Mouse (Mus musculus): ENCODE measurements around the gene Gcg.
A peak's percentile ranks its signal among the peaks of the same experiment; 100 is the strongest.

The Gcg gene

DNA sequence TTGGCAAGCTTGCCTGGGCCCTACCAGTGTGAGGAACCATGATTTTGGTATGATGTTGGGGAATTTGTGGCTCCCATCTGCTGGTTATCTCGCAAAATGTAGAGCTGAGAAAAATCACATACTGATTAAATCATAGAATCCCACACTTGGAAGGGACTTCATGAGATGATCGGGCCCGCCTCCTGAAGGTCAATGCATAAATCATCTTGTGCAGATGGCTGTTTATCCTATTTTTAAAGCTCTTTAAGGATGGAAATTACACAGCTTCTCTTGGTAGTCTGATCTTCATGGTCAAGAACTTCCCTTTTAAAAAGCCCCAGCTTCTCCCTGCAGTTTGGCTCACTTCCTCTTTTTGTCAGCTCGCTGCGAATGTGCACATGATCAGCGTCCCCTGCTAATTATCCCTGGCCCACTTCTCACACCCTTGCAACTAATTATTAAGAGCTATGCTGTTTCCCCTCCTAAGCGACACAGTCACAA is 23.2 kb downstream of the Gcg start:
- no peak for DNase-seq (ENCODE audit: low spot score in 2 of 2)

DNA sequence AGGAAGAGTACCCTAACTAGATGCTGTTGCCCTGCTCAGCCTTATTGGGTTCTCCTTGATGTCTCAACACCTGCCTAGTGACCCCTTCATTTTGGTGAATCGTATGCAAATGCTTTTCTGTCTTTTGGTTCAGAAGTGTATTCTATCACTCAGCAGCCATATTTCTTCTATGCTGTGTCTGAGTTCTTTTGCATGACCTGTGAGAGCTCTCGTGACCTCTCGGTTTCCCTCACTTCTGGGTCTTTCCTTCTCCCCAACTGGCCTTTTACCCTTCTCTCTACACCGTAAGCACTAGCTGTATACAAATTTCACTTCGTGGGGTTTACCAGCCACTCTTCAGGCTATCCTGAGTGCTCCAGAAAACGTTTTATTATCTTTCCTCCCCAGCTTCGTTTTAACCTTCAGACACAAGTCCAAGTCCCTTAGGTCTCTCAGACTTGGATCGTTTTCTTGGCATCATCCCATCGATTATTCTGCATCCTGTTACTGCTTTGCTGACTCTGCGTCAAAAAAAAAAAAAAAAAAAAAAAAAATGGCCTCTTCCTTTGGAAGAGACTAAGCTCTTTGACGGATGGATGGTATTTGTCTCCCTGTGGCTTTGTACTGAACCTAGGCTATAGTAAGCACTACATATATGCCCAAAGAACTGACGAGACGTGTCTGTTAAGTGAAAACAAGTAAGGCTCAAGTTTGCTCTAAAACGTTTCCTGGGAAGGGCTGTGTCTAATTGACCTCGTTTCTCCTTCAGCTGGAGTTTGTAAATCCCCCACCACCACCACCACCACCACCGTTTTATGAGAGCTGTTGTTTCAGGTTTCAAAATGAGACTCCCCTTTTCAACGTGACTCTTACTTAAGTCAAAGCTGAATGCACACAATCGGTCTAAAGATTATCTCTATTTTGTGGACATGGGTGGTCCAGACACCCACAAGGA is 23.9 kb downstream of the Gcg start:
- DNase-seq (ENCODE audit: low spot score in 2 of 2): no peak

- DNase-seq (ENCODE audit: low spot score in 2 of 2): no peak
Measured at GRCm38 (mm10) chr2:62458070-62458469, 25.4 kb downstream of the Gcg start.

DNA sequence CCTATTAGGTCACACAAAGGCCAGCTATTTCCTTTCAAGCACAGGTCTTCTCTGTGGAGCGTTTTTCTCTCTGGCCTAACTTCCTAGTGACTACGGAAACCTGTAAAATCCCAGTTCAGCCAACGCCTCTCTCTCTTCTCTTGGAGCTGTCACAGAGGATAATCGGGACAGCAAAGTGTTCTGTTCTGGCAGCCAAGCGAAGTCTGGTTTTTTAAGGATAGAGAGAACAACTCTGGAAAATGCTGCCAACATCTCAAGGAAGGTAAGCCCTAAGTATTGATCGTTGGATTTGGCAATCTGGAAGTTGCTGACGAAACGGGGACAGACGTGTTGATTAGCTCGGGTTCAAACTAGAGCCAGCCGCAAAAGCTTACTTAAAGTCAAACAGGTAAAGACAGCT is 28.5 kb downstream of the Gcg start:
- DNase-seq (ENCODE audit: low spot score in 2 of 2): no peak

GRCm38 (mm10) chr2:62454033-62454432 is 29.4 kb downstream of the Gcg start:
- DNase-seq (ENCODE audit: low spot score in 2 of 2): no peak

- no peak for DNase-seq (ENCODE audit: low spot score in 2 of 2)
Measured at GRCm38 (mm10) chr2:62450364-62450763, 33.1 kb downstream of the Gcg start.

GRCm38 (mm10) chr2:62449692-62450346 is 33.6 kb downstream of the Gcg start:
- no peak for DNase-seq (ENCODE audit: low spot score in 2 of 2)

- peak in 1 of 2 experiments; percentile 5 for DNase-seq (ENCODE audit: low spot score in 2 of 2)
Measured at GRCm38 (mm10) chr2:62440802-62441544, 42.5 kb downstream of the Gcg start.

GRCm38 (mm10) chr2:62440083-62440482 is 43.4 kb downstream of the Gcg start:
- DNase-seq (ENCODE audit: low spot score in 2 of 2): no peak

DNA sequence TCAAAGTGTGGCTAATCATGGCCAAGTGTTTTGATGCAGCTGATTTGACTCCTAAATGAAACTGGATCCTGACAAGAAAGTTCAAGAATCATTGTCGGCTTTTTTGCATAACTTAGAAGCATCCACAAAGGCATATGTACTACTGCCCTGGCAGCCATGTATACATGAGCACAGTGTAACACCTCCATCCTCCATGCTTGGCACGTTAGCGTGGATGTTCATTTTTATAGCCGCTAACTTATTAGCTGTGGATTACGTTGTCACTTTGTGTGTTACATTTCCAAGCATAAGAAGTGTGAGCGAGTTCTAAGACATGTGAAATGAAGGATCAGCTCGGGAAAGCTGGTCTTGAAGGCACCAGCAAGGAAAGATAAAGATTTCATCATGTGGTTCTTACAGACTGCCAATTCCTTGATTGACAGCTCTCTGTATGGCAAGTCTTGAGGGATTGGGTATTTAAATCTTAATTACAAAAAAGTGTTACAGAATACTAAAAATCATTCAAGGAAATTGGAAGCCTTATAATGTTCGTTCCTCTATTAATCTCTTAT is 52.1 kb downstream of the Gcg start:
- DNase-seq (ENCODE audit: low spot score in 2 of 2): no peak

- DNase-seq (ENCODE audit: low spot score in 2 of 2): peak in 1 of 2 experiments; percentile 56
Measured at GRCm38 (mm10) chr2:62425941-62426340, 57.5 kb downstream of the Gcg start.
